Mouse (Mus musculus) embryonic stem cell, embryonic (primary cell): ENCODE measurements around the gene Lhfpl3.
"Not testable (repeated sequence)": the region's sequence is repeated elsewhere in the genome, so short reads cannot be mapped to it uniquely, and the experiment has no call there.

Experiments
- CTCF ChIA-PET, 4 experiments: fragments of 300-600 bp in 2 of 4; fragments of 350-600 bp in 2 of 4; sonication (Branson Sonifier 250); formaldehyde crosslinking; loops; one replicate each; lab custom pipeline; 2022; ENCODE audit warnings: inconsistent platforms in 2 of 4; lab: Charles Lee
- POLR2A ChIA-PET, 4 experiments: fragments of 300-600 bp in 2 of 4; fragments of 350-600 bp in 2 of 4; sonication (Branson Sonifier 250); formaldehyde crosslinking; loops; one replicate each; lab custom pipeline; 2022; ENCODE audit warnings: antibody characterized with exemption in 4 of 4, inconsistent platforms in 1 of 4; lab: Charles Lee

Gene Lhfpl3

DNA sequence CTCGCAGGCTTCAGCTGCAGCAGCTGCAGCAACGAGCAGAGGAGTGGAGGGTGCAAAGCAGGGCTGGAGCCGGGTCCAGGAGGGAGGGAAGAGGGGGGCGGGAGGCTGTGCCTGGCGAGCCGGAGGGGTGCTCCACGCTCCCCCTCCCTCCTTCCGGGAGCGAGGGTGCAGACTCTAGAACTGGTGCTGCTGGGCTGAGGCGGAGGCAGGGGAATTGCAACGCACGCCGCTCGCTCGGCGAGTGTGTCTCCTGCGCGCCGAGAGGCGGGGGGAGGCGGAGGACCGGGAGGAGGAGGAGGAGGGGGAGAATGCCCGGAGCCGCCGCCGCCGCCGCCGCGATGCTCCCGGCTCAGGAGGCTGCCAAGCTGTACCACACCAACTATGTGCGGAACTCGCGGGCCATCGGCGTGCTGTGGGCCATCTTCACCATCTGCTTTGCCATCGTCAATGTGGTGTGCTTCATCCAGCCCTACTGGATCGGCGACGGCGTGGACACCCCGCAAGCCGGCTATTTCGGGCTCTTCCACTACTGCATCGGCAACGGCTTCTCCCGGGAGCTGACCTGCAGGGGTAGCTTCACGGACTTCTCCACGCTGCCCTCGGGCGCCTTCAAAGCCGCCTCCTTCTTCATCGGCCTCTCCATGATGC lies at the start of gene Lhfpl3:
Lhfpl3 (plus strand) TSS at position 175 of the 648 bp plus-strand sequence.
- ChIA-PET POLR2A (interaction anchor here in 1 of 4 experiments (0.8 kb wide), 1 partner anchor 409 kb away, joined by 3 read pairs; no protein-coding TSS in a partner anchor), CTCF (no interaction called here)

DNA sequence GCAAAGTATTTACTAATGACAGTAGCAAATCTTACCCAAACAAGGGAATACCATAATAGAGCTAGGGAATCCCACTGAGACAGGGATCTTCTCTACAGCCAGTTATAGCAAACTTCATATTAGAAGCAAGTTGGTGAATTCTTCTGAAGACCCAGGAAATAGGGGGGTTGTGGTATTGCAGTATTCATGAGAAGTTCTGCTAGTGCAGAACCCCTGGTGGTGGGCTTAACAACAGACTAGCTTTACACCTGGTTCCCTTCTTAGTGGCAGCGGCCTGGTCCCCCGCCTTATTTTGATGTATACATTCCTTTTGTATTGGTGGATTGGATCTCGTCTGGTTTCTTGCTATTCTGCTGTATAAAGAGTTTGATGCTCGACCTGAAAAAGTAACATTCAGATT lies 39.6 kb upstream of the Lhfpl3 start:
- POLR2A ChIA-PET, CTCF ChIA-PET: not testable (repeated sequence)

DNA sequence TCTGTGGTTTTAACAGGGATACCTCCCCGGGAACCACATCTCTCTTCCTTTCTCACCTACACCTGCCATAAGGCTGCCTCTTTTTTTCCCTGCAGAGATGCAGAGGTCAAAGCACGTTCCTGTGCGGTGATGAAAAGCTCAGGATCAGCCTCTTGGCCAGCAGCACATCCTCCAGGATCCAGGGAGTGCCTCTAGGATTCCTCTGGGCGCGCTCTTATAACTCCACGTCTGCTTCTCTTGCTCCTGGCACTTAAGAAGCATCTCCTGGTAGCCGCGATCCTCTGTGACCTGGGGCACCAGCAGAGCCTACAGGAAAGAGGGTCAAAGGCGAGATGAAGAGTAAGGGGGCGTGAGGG lies 352 bp upstream of the Lhfpl3 start:
- CTCF ChIA-PET, result interaction anchor here in 1 of 4 experiments (0.6 kb wide), 1 partner anchor 480 kb away, joined by 4 read pairs; no protein-coding TSS in a partner anchor

DNA sequence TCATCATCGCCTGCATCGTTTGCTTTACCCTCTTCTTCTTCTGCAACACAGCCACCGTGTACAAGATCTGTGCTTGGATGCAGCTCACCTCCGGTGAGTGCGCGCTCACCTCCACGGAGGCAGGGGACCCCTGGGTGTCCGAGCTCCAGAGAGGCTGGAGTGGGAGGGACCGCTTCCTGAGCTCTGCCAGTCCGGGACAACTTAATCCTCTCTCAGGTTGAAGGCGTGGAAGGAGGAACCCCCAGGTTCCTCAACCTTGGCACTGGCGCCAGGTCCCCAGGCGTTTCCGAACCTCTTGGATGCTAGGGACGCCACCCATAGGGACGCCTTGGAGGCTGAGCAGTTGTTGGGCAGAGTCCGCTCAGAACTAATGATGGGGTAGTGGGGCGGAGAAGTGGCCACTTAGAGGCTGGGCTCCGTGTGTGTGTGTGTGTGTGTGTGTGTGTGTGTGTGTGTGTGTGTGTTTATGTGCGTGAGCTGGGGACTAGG lies 718 bp downstream of the Lhfpl3 start:
- CTCF ChIA-PET, result no interaction called here
- POLR2A ChIA-PET, result no interaction called here

More for the DNA sequence above, 352 bp upstream of the Lhfpl3 start:
- POLR2A ChIA-PET, result interaction anchor here in 2 of 4 experiments (0.6 to 0.8 kb wide), 2 partner anchors 14 to 409 kb away, joined by 3 to 4 read pairs; no protein-coding TSS in a partner anchor

DNA sequence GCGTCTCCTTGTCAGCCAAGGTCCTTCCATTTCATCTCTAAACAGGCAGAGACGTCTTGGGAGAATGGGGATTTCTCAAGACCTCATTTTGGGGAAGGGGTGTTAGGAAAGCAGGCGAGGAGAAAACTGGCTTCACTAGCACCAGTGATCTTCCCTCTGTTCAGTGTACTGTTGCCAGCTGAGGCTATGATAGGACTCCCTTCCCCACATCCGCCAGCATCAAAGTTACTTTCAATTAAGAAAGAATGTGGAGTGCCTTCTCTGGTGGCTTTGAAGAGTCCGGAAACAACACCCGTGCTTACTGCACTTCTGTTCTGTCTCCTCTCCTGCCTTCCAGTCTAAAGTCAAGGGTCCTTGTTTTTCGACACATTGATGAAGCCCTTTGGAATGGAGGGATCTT lies 1.4 kb downstream of the Lhfpl3 start:
- ChIA-PET CTCF (no interaction called here), POLR2A (no interaction called here)

DNA sequence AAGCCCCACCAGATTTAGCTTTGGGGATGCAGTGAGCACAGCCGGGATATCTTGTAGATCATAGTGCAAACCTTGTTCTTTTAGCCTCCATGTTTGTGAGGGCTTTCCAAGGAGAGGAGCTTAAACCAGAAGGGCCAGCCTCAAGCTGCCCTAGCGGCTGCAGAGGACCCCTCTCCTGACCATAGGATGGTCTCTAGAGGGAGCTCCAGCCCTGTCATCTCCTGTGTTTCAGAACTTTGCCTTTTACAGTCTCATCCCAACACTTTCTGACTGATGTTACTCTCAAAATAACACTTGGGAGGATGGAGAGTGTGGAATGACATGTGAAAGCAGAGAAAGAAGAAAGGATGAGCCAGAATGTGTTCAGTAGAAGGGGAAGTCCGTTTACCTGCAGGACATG lies 11.4 kb downstream of the Lhfpl3 start:
- CTCF ChIA-PET, result interaction anchor here in 1 of 4 experiments (0.6 kb wide), 1 partner anchor 468 kb away, joined by 3 read pairs; no protein-coding TSS in a partner anchor
- POLR2A ChIA-PET, result no interaction called here

DNA sequence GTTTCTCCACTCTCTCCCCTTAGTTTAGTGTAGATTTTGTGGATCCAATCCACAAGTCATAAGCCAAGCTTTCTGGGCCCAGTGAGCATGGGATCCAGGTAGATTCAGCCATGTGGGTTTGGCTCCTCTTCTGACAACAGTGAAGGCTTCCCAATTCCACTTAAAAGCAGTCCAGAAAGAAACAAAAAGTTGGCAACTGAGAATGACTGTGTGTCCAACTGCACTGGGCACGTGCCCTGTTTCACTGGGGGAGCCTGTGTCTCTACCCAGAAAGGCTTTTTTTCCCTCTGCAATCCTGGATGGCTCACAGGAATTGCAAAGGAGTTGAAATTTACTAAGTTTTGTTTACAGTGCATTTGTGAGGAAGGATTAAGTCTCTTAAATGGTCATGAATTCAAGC lies 24.9 kb downstream of the Lhfpl3 start:
- POLR2A ChIA-PET, result no interaction called here
- CTCF ChIA-PET, result interaction anchor here in 1 of 4 experiments (0.7 kb wide), 1 partner anchor 16 kb away, joined by 5 read pairs; no protein-coding TSS in a partner anchor

DNA sequence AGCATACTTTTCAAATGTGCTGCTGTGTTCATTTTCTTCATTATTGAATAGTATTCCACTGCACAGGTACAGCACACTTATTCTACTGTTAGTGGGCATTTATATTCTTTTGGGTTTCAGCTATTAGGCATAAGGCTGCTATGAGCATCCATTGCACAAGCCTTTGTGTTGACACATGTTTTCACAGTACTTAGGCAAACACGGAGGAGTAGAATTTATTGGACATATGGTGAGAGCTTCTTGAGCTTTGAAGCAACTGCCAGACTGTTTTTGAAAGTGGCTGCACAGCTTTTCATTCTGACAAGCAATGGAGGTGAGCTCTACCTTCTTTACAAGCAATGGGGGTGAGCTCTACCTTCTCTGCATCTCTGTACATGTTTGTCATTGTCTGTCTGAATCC lies 49.5 kb downstream of the Lhfpl3 start:
- POLR2A ChIA-PET, result no interaction called here
- CTCF ChIA-PET, result interaction anchor here in 1 of 4 experiments (0.5 kb wide), 1 partner anchor 18 kb away, joined by 3 read pairs; no protein-coding TSS in a partner anchor

DNA sequence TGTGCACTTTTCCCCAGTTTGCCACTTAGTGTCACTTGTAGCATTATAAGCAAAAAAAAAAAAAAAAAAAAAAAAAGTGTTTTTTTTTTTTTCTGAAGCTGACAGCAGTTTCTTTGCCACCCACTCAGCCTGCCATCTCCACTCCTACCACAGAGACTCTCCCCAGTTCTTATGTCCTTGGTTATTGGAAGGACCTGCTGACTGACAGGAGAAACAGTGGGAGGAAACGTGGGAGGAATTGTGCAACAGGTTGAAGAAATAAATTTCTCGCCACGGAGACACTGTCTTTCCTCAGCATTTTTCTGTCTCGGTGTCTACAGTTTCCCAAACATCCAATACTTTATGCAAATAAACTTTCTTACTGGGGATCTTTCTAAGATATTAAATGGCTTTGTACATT lies 67.6 kb downstream of the Lhfpl3 start:
- ChIA-PET POLR2A (interaction anchor here in 1 of 4 experiments (0.6 kb wide), 1 partner anchor 241 kb away, joined by 3 read pairs; no protein-coding TSS in a partner anchor), CTCF (interaction anchor here in 1 of 4 experiments (0.7 kb wide), 1 partner anchor 18 kb away, joined by 3 read pairs; no protein-coding TSS in a partner anchor)

DNA sequence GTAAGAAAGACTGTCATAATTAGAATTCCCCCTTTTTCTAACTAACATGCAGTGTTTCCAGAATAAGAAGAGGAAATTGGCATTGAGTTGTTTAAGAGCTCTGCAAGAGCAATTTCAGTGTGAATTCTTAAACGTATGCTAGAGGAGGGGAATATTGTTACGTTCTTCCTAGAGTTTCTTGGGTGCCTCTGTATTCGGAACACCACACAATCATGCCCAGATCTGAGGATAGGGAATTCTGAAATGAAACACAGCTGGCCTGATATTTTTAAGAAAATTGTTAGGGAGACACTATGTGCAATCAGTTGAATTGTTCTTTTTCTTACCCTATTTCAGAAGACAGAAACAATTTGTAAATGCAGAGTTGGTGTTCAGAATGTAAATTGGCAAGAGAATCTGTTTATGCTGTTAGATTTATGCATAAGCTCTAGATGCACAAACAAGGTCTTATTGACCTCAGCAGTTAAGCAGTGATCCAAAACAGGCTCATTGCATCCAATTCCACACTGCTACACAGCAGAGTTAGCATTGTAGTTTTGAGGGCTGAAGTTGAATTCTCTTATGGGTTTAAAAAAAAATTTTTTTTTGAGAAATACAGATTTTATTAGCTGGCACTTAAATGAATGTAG lies 84.1 kb downstream of the Lhfpl3 start:
- POLR2A ChIA-PET, result no interaction called here
- CTCF ChIA-PET, result no interaction called here

DNA sequence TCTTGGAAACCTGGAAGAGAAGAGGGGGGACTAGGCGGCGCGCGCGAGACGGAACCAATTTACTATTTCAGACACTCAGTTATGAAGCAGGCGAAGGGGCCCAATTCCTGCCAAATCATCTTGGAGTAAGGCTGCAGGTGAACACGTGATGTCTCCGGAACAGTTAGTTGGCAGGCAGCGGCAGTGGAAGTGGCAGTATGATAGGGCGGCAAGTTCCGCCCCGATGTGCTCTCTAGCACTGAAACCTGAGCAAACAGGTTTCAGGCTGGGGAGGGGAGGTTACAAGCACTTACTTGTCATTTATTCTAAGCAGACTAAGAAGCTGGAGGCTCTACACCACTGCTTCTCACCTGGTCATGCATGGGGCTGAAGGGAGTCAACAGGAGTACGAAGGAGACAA lies 105.7 kb downstream of the Lhfpl3 start:
- ChIA-PET CTCF (no interaction called here), POLR2A (no interaction called here)

DNA sequence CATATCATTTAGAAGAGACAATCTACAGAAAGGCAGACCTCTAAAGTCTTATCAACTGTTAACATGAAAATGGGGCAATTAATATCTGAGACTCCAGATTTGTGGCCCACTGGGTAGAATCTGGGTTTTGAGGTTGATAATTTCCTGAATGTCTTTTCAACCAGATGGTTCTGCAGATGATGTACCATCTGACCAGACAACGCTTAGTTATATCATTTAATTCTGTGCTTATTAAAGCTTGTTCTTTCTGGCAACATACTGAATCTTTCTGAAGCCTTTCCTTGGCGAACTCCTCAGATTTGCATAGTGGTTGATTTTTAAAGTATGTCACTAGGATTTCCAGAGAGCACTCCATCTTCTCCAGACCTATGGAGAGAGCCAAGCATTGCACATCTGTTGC lies 107.6 kb downstream of the Lhfpl3 start:
- ChIA-PET POLR2A (no interaction called here), CTCF (no interaction called here)

DNA sequence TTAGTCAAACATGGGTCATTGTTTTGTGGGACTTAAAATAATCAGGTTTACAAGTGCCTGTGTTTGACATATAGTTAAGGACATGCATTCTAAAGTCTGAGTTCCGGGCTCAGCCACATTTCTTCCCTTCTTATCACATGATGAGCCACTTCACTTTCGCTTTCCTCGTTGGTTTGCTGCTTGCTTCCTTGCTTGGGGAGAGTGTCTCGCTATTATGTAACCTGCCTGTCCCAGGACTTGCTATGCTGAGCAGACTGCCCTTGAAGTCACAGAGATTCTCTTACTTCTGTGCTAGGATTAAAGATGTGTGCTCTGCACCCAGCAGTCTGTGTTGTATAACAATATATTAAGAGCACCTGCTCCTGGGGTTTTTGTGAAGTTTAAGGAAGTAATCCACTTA lies 110.6 kb downstream of the Lhfpl3 start:
- ChIA-PET CTCF (no interaction called here), POLR2A (no interaction called here)

DNA sequence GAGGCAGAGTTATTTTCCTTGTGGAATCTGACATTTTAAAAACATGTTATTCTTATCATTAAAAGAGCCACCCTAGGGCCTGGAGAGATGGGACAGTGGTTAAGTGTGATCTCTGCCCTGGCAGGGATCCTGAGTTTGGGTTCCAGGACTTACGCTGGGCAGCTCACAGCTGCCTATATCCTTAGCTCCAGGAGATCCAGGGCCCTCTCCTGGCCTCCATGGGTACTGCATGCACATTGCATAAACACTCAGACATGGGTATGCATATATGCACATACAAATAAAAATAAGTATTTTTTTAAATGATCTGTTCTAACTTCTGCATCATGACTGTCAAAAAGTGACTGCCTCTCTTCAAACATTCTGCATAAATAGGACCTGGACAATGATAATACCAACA lies 115.5 kb downstream of the Lhfpl3 start:
- ChIA-PET CTCF (interaction anchor here in 1 of 4 experiments (0.7 to 1.0 kb wide), 2 partner anchors 22 to 841 kb away, joined by 3 read pairs; no protein-coding TSS in a partner anchor), POLR2A (interaction anchor here in 2 of 4 experiments (1.0 kb wide), 2 partner anchors 312 to 501 kb away, joined by 3 read pairs; partner anchors contain the start of gene Orc5 (in 1 of the 2))

DNA sequence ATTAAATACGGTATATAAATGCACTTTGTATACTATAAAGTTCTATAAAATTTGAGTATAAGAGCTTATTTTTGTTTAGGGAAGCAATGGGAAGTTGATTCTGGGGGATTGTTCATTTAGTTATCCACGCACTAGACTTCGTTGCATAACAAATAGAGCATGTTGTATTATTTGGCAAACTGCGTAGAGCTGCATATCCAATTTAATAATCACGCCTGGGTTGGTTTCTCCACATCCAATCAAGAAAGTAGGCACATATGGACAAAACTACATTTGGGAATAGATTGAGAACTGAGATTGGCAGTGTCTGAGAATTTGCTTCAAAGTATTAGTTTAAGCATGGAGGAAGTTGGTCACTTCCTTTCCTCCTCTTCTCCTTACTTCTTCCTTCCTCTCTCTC lies 123.2 kb downstream of the Lhfpl3 start:
- POLR2A ChIA-PET, result no interaction called here
- CTCF ChIA-PET, result interaction anchor here in 2 of 4 experiments (0.6 kb wide), 2 partner anchors 356 to 904 kb away, joined by 3 to 8 read pairs; no protein-coding TSS in a partner anchor

DNA sequence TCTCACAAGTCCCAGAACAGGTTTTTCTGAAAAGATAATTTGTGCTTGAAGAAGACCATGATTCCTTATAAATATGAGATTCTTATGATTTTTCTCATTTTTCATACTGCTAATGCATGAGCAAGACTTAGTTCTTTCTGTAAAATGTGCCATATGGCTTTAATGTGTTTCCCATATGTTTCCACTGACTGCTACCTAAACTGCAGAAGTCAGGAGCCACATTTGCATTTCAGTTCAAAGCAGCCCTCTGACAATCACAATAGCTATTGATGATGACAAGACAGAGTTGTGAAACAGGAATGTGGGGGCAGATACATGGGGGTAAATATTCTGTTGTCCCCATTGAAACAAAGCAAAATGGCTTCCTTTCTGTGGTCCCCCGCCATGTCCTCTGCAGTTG lies 126.6 kb downstream of the Lhfpl3 start:
- ChIA-PET CTCF (interaction anchor here in 1 of 4 experiments (0.6 kb wide), 1 partner anchor 257 kb away, joined by 5 read pairs; no protein-coding TSS in a partner anchor), POLR2A (no interaction called here)

DNA sequence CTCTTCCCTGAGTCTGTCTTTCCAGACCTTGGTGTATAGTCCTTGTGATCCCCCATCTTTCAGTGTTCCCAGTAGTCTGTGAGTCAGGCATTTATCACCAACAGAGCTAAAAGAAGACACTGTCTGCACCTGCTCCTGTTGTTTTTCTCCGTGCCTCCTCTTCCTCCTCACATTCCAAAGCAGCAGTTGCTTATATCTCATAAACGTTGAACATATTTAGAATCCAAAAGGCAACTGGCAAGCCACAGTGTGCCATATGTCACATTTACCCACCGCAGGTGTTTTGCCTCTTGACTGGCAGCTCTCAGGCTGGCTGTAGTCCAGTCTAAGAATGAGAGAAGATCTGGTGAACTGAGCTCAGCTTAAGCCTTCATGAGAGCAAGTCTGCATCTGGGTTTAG lies 142.5 kb downstream of the Lhfpl3 start:
- ChIA-PET POLR2A (no interaction called here), CTCF (no interaction called here)

DNA sequence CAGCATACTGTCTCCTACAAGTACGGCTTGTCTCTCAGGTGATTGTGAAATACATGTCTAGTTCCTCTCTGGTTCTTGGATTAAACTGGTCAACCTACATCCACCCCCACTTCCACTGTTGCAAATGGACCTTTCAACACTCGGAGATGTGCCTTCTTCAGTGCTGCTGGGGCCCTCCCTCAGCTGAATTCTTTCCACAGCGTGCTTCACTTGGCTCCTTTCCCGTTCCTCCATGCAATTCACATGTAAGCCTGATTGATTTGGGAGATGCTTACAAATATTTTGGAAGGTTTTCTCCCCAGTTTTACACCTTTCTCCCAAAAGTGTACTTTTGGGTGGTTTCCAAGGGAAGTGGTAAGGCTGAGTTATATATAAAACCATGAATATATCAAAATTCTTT lies 143.6 kb downstream of the Lhfpl3 start:
- ChIA-PET POLR2A (no interaction called here), CTCF (no interaction called here)

DNA sequence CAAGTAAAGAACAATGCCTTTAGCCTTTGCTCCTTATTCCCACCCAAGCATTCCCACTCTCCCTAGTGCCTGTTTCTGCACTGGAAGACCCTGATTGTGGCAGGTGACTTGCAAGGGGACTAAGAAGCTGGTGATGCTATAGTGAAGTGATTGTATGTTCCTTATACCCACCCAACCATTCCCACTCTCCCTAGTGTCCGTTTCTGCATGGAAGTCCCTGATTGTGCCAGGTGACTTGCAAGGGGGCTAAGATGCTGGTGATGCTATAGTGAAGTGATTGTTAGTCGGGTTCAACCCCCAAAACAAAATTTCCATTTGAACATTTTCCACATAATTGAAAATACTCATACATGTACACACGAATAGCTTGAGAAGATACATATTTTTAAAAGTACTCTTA lies 151.4 kb downstream of the Lhfpl3 start:
- CTCF ChIA-PET, result no interaction called here
- POLR2A ChIA-PET, result interaction anchor here in 1 of 4 experiments (0.7 kb wide), 1 partner anchor 273 kb away, joined by 3 read pairs; no protein-coding TSS in a partner anchor
